Comparison of ENCODE assay signal across 8 mouse cellular contexts in genomic region chr6:134425216-134425717, GRCm38 (mm10). TPM values are rescaled to one million over a fixed set of nuclear protein-coding genes. Genes with fewer than 3 reads are reported as not detected.
DNase-seq lines count a peak whose midpoint lies in the region; ATAC-seq and TF ChIP-seq lines count a peak whose summit lies in the region.

No protein-coding gene starts in this region.

- no peak overlapping the region for H3K9ac ChIP-seq in hindbrain, embryonic 14.5 days
- no peak overlapping the region for H3K9ac ChIP-seq in lung, postnatal 0 days (replicated peaks; ENCODE audit: low read depth)

- no peaks in the 10 kb centered on the region for H3K9me3 ChIP-seq in hindbrain, embryonic 14.5 days (ENCODE audit: control insufficient read depth, low read length)
- H3K9me3 ChIP-seq in lung, postnatal 0 days (ENCODE audit: low read length): no peaks in the 10 kb centered on the region

- DNase-seq in R1 (ENCODE audit: low read depth, low spot score): peak; percentile 86
- DNase-seq in cerebellum, postnatal 10 days: peak; percentile 83 to 86
- DNase-seq in gastrocnemius, adult 18-20 months (ENCODE audit: low spot score): peak; percentile 81
- peak; percentile 92 for DNase-seq in hindbrain, embryonic 14.5 days (ENCODE audit: low spot score)
- DNase-seq in layer of hippocampus, postnatal 14 days (ENCODE audit: low spot score in 2 of 2): peak; percentile 64 to 77
- DNase-seq in lung, postnatal 0 days (ENCODE audit: low spot score): peak; percentile 79
- peak; percentile 40 for DNase-seq in ovary, postnatal 36 days (ENCODE audit: low spot score)
- no peak for DNase-seq in spleen, postnatal 4 days (ENCODE audit: low spot score in 2 of 2)

- no peak for TF ChIP-seq EP300 in lung, postnatal 0 days (IDR thresholded peaks at IDR 0.05)

- TF ChIP-seq CTCF in lung, postnatal 0 days (IDR thresholded peaks at IDR 0.05): peak; percentile 85

- no peaks in the 10 kb centered on the region for H3K27me3 ChIP-seq in hindbrain, embryonic 14.5 days (ENCODE audit: control insufficient read depth, insufficient read depth, low read length)
- H3K27me3 ChIP-seq in lung, postnatal 0 days (replicated peaks; ENCODE audit: insufficient read depth, low read length): no peaks in the 10 kb centered on the region

- no peaks in the 10 kb centered on the region for H3K4me1 ChIP-seq in hindbrain, embryonic 14.5 days (replicated peaks; ENCODE audit: control insufficient read depth, insufficient read depth, low read length)
- no peaks in the 10 kb centered on the region for H3K4me1 ChIP-seq in lung, postnatal 0 days (ENCODE audit: insufficient read depth, low read depth, low read length)

- WGBS in hindbrain, embryonic 14.5 days: 40% methylated on average over 11 of the region's 11 CpGs
- 23% methylated on average over 11 of the region's 11 CpGs for WGBS in lung, postnatal 0 days

- ATAC-seq in hindbrain, embryonic 14.5 days (ENCODE audit: low FRiP score): peak; percentile 85
- peak; percentile 82 for ATAC-seq in lung, postnatal 0 days

- no peaks in the 10 kb centered on the region for H3K36me3 ChIP-seq in hindbrain, embryonic 14.5 days (replicated peaks; ENCODE audit: control insufficient read depth, insufficient read depth)
- no peaks in the 10 kb centered on the region for H3K36me3 ChIP-seq in lung, postnatal 0 days (ENCODE audit: insufficient read depth, low read length)

- H3K4me3 ChIP-seq in hindbrain, embryonic 14.5 days (replicated peaks; ENCODE audit: low read length): no peak overlapping the region
- no peak overlapping the region; the same call in 1 of the 2 replicates for H3K4me3 ChIP-seq in lung, postnatal 0 days (ENCODE audit: low read depth, low read length)

- no peak overlapping the region for H3K4me2 ChIP-seq in hindbrain, embryonic 14.5 days (replicated peaks)
- H3K4me2 ChIP-seq in lung, postnatal 0 days (replicated peaks; ENCODE audit: low read depth, low read length): 0 out of 2 replicates have a peak overlapping the region, but pooled peaks have one; percentile 22

- H3K27ac ChIP-seq in hindbrain, embryonic 14.5 days: no peak overlapping the region
- no peak overlapping the region for H3K27ac ChIP-seq in lung, postnatal 0 days (ENCODE audit: low read length)

RNA-seq across cellular contexts. Expression of gene Bcl2l14, which starts 29.1 kb away (rescaled TPM):
- not detected for total RNA-seq in gastrocnemius, adult 18-20 months (2021)
- 0.37 TPM in 1 of 2 replicates, not detected in the other for polyA plus RNA-seq in hindbrain, embryonic 14.5 days (2014; fragmentation: Nextera tagmentation; extraction: Ambion mirVana)
- total RNA-seq in layer of hippocampus, postnatal 14 days (2021): not detected
- polyA plus RNA-seq in lung, postnatal 0 days (2015; fragmentation: Nextera tagmentation; extraction: Ambion mirVana): 6.4 and 6.6 TPM in 2 replicates

Comparison
In these comparisons a context has a peak if more than half of its experiments do, and no peak if none do; other contexts are left out.
1. DNase-seq: peak in R1 (single experiment), cerebellum, postnatal 10 days (2 of 2), gastrocnemius, adult 18-20 months (single experiment), hindbrain, embryonic 14.5 days (single experiment), layer of hippocampus, postnatal 14 days (2 of 2), lung, postnatal 0 days (single experiment) and ovary, postnatal 36 days (single experiment); none in spleen, postnatal 4 days (0 of 2).